Mouse (Mus musculus) intestine, embryonic 14.5 days (tissue): ENCODE measurements around the gene Srrm1. TPM values are rescaled to one million over a fixed set of nuclear protein-coding genes. Genes with fewer than 3 reads are reported as not detected.

Source experiments
- ATAC-seq: fragments of 200-750 bp; cut with Nextera tagmentation; replicated peaks from 2 replicates; pipeline ENCODE4 v1.8.0; 2017; ENCODE audit warnings: low read depth, moderate number of reproducible peaks, moderate TSS enrichment, moderate library complexity; ENCODE audit not compliant: low FRiP score, low TSS enrichment
- DNase-seq: peaks from one replicate; pipeline ENCODE4 v3.0.0-alpha.2; 2018; ENCODE audit warnings: low spot score
- H3K27ac ChIP-seq: fragments of 300-500 bp; sonication (generic); 2 replicates; pipeline ENCODE4 v1.5.1; 2014; ENCODE audit warnings: low read depth, mild to moderate bottlenecking, control low read depth
- H3K27me3 ChIP-seq: fragments of 300-500 bp; sonication (generic); replicated peaks from 2 replicates; pipeline ENCODE4 v1.6.1; 2014; ENCODE audit warnings: low read length, control low read depth; ENCODE audit not compliant: control insufficient read depth, insufficient read depth
- H3K36me3 ChIP-seq: fragments of 300-500 bp; sonication (generic); 2 replicates; pipeline ENCODE4 v1.6.1; 2014; ENCODE audit warnings: low read length, control low read depth; ENCODE audit not compliant: control insufficient read depth, insufficient read depth
- H3K4me1 ChIP-seq: fragments of 300-500 bp; sonication (generic); replicated peaks from 2 replicates; pipeline ENCODE4 v1.6.1; 2014; ENCODE audit warnings: low read length, control low read depth, mixed read lengths; ENCODE audit not compliant: control insufficient read depth, insufficient read depth
- H3K4me2 ChIP-seq: fragments of 300-500 bp; sonication (generic); 2 replicates; pipeline ENCODE4 v1.6.1; 2014; ENCODE audit warnings: low read length
- H3K4me3 ChIP-seq: fragments of 300-500 bp; sonication (generic); 2 replicates; pipeline ENCODE4 v1.5.1; 2014; ENCODE audit warnings: low read depth, low read length, control low read depth, mixed read lengths
- H3K9ac ChIP-seq: fragments of 300-500 bp; sonication (generic); 2 replicates; pipeline ENCODE4 v1.6.1; 2014; ENCODE audit warnings: mild to moderate bottlenecking, low read length
- H3K9me3 ChIP-seq: fragments of 300-500 bp; sonication (generic); 2 replicates; pipeline ENCODE4 v1.6.1; 2016; ENCODE audit warnings: low read length, control low read depth; ENCODE audit not compliant: control insufficient read depth
- WGBS: fragments of 180-500 bp; shearing (Covaris S2); extraction: QIAGEN DNeasy Blood & Tissue Kit; methylation state at CpG from one replicate; pipeline ENCODE4 v1.1.7; 2014; 5-methylcytosine and 5-hydroxymethylcytosine counted together
- polyA plus RNA-seq: library from polyadenylated mRNA; unstranded; fragments of >200 nt; fragmentation: Nextera tagmentation; extraction: Ambion mirVana; gene quantifications from 2 replicates; pipeline ENCODE4 v1.2.1, GENCODE M21; 2014

Srrm1 gene
- polyA plus RNA-seq, 1 experiment from 2014 or later = 201 TPM

GRCm38 (mm10) chr4:135337376-135337942, 15.7 kb downstream of the Srrm1 start:
- no peak overlapping the region for H3K9ac ChIP-seq
- peaks cover 98% of the 10 kb centered on the region for H3K36me3 ChIP-seq
- H3K4me1 ChIP-seq = 0 out of 2 replicates have a peak, but pooled peaks cover 3% of the 10 kb centered on the region
- peak overlapping the region; percentile 51 for H3K27ac ChIP-seq
- 0 out of 2 replicates have a peak, but pooled peaks have one; percentile 45 for ATAC-seq
- H3K9me3 ChIP-seq = no peaks in the 10 kb centered on the region
- H3K27me3 ChIP-seq = no peaks in the 10 kb centered on the region
- H3K4me2 ChIP-seq = no peak overlapping the region
- DNase-seq = no peak
- no peak overlapping the region for H3K4me3 ChIP-seq
- WGBS = 74% methylated on average over 14 of the region's 14 CpGs

GRCm38 (mm10) chr4:135336023-135336357, 17.1 kb downstream of the Srrm1 start:
- H3K9ac ChIP-seq = no peak overlapping the region
- DNase-seq = no peak
- WGBS = 78% methylated on average over 3 of the region's 3 CpGs
- no peak for ATAC-seq
- H3K36me3 ChIP-seq = peaks cover 98% of the 10 kb centered on the region
- H3K9me3 ChIP-seq = no peaks in the 10 kb centered on the region
- no peaks in the 10 kb centered on the region for H3K27me3 ChIP-seq
- 0 out of 2 replicates have a peak, but pooled peaks cover 3% of the 10 kb centered on the region for H3K4me1 ChIP-seq
- no peak overlapping the region for H3K4me3 ChIP-seq
- no peak overlapping the region for H3K27ac ChIP-seq
- H3K4me2 ChIP-seq = no peak overlapping the region

DNA sequence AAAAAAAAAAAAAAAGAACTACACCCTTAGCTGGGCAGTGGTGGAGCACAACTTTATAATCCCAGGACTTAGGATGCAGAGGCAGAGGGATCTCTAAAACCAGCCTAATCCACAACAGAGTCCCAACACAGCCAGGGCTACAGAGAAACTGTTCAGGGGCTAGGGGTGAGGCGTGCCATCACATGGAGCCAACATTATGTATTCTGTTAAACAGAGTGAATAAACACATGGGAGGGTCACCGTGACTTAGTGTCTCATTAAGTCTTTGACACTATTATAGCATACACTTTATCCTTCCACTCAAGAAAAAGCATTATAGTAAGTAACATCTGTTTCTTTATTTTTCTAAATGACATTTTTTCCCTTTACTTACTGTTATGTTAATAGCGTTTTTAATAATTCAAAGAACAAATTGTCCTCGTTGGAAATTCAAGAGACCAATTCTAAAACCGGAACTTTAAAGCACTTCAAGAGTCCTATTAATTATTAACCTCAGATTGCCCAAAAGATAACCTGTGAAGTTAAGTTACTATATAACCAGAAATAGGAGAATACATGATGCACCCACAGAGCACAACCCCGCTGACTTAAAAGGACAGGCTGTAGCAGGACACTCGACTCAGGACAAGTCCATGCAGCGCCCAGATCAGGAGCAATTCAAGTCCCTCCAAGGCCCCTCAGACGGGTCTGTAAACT, 17.6 kb downstream of the Srrm1 start:
- no peak overlapping the region for H3K9ac ChIP-seq
- H3K4me2 ChIP-seq = no peak overlapping the region
- H3K4me1 ChIP-seq = 0 out of 2 replicates have a peak, but pooled peaks cover 3% of the 10 kb centered on the region
- WGBS = 72% methylated on average over 9 of the region's 9 CpGs
- ATAC-seq = peak; percentile 69; the same call in 1 of the 2 replicates
- DNase-seq = no peak
- H3K4me3 ChIP-seq = no peak overlapping the region
- H3K9me3 ChIP-seq = no peaks in the 10 kb centered on the region
- H3K27me3 ChIP-seq = no peaks in the 10 kb centered on the region
- H3K36me3 ChIP-seq = peaks cover 98% of the 10 kb centered on the region
- H3K27ac ChIP-seq = no peak overlapping the region

DNA sequence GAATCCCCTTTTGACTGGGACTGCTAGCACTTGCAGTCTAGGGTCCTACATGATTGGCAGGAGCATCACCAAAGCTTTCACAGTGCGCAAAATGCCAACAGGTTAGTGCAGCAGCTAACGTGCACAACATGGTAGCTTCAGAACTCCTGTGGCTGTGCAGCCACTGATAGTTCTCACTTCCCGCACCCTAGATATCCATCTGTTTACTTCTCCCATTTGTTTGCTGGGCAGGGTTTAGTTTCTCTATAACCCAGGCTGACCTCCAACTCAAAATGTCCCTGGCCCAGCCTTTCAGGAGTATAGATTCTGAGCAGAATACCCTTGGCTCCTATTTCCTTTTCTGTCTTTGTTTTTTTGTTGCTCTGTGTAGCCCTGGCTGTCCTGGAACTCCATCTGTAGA, 26.7 kb downstream of the Srrm1 start:
- ATAC-seq (no peak), DNase-seq (no peak)
- Histone ChIP-seq H3K9ac (no peak overlapping the region), H3K27ac (no peak overlapping the region), H3K9me3 (no peaks in the 10 kb centered on the region), H3K27me3 (no peaks in the 10 kb centered on the region), H3K36me3 (peaks cover 99% of the 10 kb centered on the region), H3K4me3 (no peak overlapping the region), H3K4me2 (no peak overlapping the region), H3K4me1 (no peaks in the 10 kb centered on the region)
- WGBS = 79% methylated on average over 3 of the region's 3 CpGs

DNA sequence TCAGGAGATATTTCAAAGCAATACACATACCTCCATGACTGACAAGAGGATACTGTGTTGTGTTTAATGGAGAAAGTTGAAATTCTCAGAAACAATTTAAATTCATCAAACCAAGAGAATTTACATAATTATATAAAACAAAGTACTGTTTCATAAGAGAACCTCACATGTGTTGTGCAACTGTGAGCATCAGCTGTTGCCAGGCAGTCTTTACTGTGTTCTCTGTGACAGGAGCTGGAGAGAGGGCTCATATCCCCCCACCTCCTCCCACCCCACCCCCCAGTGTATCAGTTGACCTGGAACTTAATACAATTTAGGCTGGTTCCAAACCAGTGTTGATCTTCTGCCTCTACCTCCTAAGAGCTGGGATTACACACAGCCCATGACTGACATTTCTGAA, 27.1 kb downstream of the Srrm1 start:
- no peak for ATAC-seq
- Histone ChIP-seq H3K4me3 (no peak overlapping the region), H3K9ac (no peak overlapping the region), H3K4me1 (no peaks in the 10 kb centered on the region), H3K4me2 (no peak overlapping the region), H3K27ac (no peak overlapping the region), H3K27me3 (no peaks in the 10 kb centered on the region), H3K36me3 (peaks cover 99% of the 10 kb centered on the region), H3K9me3 (no peaks in the 10 kb centered on the region)
- no peak for DNase-seq

DNA sequence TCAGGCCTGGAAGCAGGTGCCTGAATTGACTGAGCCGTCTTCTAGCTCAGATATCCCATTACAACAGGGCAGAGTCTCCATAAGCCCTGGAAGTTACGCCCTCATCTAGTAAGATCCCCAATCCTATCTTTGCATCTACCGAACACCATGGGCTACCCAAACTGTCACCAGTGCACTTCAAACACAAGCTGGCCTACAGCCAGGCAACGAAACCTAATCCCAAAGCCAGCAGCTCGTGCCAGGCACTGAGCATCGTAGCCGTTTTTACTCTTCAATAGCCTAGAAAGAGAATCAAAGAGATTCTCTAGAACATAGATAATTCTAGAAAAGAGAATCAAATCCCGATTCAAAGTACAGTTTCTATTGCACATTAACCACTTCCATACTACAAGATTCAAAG, 30.1 kb downstream of the Srrm1 start:
- no peak overlapping the region for H3K9ac ChIP-seq
- no peak overlapping the region for H3K4me2 ChIP-seq
- no peak overlapping the region for H3K27ac ChIP-seq
- WGBS = 90% methylated on average over 8 of the region's 8 CpGs
- H3K4me3 ChIP-seq = no peak overlapping the region
- no peaks in the 10 kb centered on the region for H3K9me3 ChIP-seq
- H3K36me3 ChIP-seq = peaks cover 98% of the 10 kb centered on the region
- no peaks in the 10 kb centered on the region for H3K27me3 ChIP-seq
- ATAC-seq (no peak), DNase-seq (no peak)
- no peaks in the 10 kb centered on the region for H3K4me1 ChIP-seq

DNA sequence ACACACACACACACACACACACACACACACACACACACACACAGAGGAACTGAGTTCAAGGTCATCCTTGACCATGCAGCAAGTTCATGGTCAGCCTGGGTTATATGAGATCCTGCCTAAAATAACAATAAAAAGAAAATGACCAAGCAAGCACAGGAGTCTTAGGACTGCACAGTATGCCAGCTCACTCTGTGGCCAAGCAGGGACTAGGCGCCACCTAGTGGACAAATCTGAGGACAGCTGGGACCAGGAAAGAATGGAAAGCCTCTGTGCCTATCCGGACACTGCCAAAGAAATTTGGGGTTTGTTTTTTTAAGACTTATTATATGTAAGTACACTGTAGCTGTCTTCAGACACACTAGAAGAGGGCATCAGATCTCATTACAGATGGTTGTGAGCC, 35.2 kb downstream of the Srrm1 start:
- Histone ChIP-seq H3K27me3 (no peaks in the 10 kb centered on the region), H3K4me1 (peaks cover 4% of the 10 kb centered on the region), H3K36me3 (peaks cover 78% of the 10 kb centered on the region), H3K4me2 (no peak overlapping the region), H3K9ac (no peak overlapping the region), H3K9me3 (no peaks in the 10 kb centered on the region), H3K4me3 (no peak overlapping the region), H3K27ac (no peak overlapping the region)
- DNase-seq (peak; percentile 94), ATAC-seq (peak; percentile 73)
- 8% methylated on average over 2 of the region's 2 CpGs for whole genome bisulfite sequencing

DNA sequence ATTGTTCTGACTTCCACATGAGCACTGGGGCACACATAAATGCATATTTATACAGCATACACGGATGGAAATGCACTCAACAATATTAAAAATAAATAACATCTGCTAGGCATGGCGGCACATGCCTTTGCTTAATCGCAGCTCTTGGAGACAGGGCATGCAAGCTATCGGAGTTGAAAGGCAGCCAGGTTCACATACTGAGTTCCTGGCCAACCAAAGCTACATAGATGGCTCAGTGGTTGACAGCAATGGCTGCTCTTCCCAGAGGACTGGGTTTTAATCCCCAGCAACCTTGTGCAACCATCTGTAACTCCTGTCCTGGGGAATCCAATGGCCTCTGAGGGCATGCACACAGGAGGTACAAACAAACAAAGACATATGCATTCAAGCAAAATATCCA, 35.6 kb downstream of the Srrm1 start:
- no peak overlapping the region for H3K9ac ChIP-seq
- no peak overlapping the region for H3K27ac ChIP-seq
- WGBS = 91% methylated on average over 4 of the region's 4 CpGs
- ATAC-seq (no peak), DNase-seq (no peak)
- H3K9me3 ChIP-seq = no peaks in the 10 kb centered on the region
- H3K4me2 ChIP-seq = no peak overlapping the region
- H3K4me1 ChIP-seq = peaks cover 8% of the 10 kb centered on the region
- no peak overlapping the region for H3K4me3 ChIP-seq
- no peaks in the 10 kb centered on the region for H3K27me3 ChIP-seq
- peaks cover 74% of the 10 kb centered on the region for H3K36me3 ChIP-seq

DNA sequence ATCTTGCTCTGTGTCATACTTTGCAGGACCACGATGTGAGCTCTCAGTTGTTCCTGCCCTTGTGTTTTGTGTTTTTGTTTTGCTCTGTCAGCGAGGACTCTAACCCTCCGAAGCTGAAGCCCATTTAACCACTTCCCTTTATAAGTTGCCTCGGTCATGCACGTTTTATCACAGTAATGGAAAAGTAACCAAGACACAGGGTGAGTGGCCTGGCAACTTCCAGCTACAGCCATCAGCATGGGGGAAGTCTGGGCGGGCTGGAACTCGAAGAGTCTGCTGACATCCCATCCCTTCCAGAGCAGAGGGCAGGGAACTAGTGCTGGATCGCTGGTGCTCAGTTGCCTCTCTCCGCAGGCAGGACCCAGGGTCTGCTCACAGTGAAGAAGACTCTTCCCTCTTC, 37.8 kb downstream of the Srrm1 start:
- no peak overlapping the region for H3K27ac ChIP-seq
- peaks cover 51% of the 10 kb centered on the region for H3K36me3 ChIP-seq
- no peaks in the 10 kb centered on the region for H3K27me3 ChIP-seq
- H3K9me3 ChIP-seq = no peaks in the 10 kb centered on the region
- no peak overlapping the region for H3K9ac ChIP-seq
- ATAC-seq (no peak), DNase-seq (no peak)
- H3K4me2 ChIP-seq = no peak overlapping the region
- H3K4me3 ChIP-seq = no peak overlapping the region
- peaks cover 11% of the 10 kb centered on the region for H3K4me1 ChIP-seq
- WGBS = 96% methylated on average over 9 of the region's 9 CpGs
